Mouse (Mus musculus): Measurements from ENCODE around the gene Abl1. TPM values are rescaled to one million over a fixed set of nuclear protein-coding genes. Genes with fewer than 3 reads are reported as not detected.

The Abl1 gene
- polyA plus RNA-seq, 1 experiment: 44.8 TPM

- Histone ChIP-seq H3K36me3 (ENCODE audit: control insufficient read depth, insufficient read depth, low read length, poor library complexity, severe bottlenecking) (no peaks in the 10 kb centered on the region), H3K27ac (ENCODE audit: insufficient read depth, low read length) (no peak overlapping the region), H3K4me3 (ENCODE audit: low read depth, low read length) (no peak overlapping the region), H3K4me1 (ENCODE audit: control insufficient read depth, insufficient read depth, low read length) (peaks cover 2% of the 10 kb centered on the region), H3K27me3 (ENCODE audit: control insufficient read depth, insufficient read depth, low read length, poor library complexity, severe bottlenecking) (no peaks in the 10 kb centered on the region), H3K9me3 (replicated peaks; ENCODE audit: control insufficient read depth, insufficient read depth, low read length, poor library complexity, severe bottlenecking) (no peaks in the 10 kb centered on the region), H3K9ac (ENCODE audit: low read depth, poor library complexity, severe bottlenecking) (peak overlapping the region; percentile 86)
- TF ChIP-seq POLR2A (IDR thresholded peaks at IDR 0.05; ENCODE audit: insufficient read depth, low read length): no peak
- no peak for TF ChIP-seq EP300 (IDR thresholded peaks at IDR 0.05; ENCODE audit: insufficient read depth, low read depth, low read length)
- no peak for TF ChIP-seq CTCF (IDR thresholded peaks at IDR 0.05; ENCODE audit: low read depth, low read length)
These were observed 70.8 kb downstream of the Abl1 start for GRCm38 (mm10) chr2:31758966-31759365.

DNA sequence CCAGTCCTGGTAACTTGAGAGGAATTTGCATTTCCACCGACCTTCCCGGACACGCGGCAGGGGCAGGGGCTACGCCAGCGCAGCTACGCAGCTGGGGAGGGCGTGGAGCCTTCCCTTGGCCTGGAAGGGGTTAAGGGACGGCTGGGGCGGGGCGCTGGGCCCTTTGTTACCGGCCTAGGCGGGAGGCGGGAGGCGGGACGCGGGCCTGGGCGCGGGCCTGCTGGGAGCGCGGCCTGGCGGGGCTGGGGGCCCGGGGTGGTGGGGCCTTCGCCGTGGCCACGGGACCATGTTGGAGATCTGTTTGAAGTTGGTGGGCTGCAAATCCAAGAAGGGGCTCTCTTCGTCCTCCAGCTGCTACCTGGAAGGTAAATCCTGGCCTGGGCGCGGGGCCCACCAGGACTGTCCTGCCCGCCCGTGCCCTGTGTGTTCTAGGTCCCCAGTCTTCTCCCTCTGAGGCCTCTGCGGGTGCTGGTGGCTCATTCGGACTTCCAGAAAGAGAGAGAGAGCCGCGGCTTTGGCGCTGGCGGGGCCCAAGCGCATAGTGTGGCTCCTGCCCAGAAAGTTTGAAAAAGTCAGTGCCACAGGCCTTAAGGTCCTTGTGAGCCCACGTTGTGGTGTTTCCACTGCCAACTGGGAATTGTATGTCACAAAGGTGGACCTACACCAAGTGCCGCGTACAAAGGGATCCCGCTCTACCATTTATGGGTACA is 71.7 kb downstream of the Abl1 start:
- Histone ChIP-seq H3K9me3 (replicated peaks; ENCODE audit: control insufficient read depth, insufficient read depth, low read length, poor library complexity, severe bottlenecking) (no peaks in the 10 kb centered on the region), H3K9ac (ENCODE audit: low read depth, poor library complexity, severe bottlenecking) (peak overlapping the region; percentile 86), H3K4me1 (ENCODE audit: control insufficient read depth, insufficient read depth, low read length) (peaks cover 2% of the 10 kb centered on the region), H3K27ac (ENCODE audit: insufficient read depth, low read length) (no peak overlapping the region; the same call in 1 of the 2 replicates), H3K4me3 (ENCODE audit: low read depth, low read length) (peak overlapping the region; percentile 91), H3K27me3 (ENCODE audit: control insufficient read depth, insufficient read depth, low read length, poor library complexity, severe bottlenecking) (no peaks in the 10 kb centered on the region), H3K36me3 (ENCODE audit: control insufficient read depth, insufficient read depth, low read length, poor library complexity, severe bottlenecking) (no peaks in the 10 kb centered on the region)
- TF ChIP-seq EP300 (IDR thresholded peaks at IDR 0.05; ENCODE audit: insufficient read depth, low read depth, low read length) (0 out of 2 replicates have a peak, but pooled peaks have one; percentile 49), CTCF (IDR thresholded peaks at IDR 0.05; ENCODE audit: low read depth, low read length) (no peak)

DNA sequence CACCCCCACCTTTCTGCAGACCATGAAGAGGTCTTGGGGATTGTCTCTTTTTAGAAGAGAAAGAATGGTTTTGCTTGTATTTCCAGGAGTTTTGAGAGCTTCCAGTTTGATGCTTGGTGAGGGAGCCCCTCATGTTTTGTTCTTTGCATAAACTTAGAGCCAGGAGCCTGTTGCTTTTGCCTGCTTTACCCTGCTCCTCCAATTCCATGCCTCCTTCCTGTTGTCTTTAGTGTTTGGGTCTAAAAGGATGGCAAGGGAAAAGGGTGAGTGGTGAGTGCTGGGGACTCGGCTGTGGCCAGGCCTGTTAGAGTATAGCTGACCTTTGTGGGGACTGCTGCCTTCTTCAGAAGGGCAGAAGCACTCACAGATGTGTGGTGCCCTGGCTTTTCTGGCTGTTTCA is 72.3 kb downstream of the Abl1 start:
- no peaks in the 10 kb centered on the region for H3K27me3 ChIP-seq (ENCODE audit: control insufficient read depth, insufficient read depth, low read length, poor library complexity, severe bottlenecking)
- no peaks in the 10 kb centered on the region for H3K36me3 ChIP-seq (ENCODE audit: control insufficient read depth, insufficient read depth, low read length, poor library complexity, severe bottlenecking)
- H3K4me1 ChIP-seq (ENCODE audit: control insufficient read depth, insufficient read depth, low read length): peaks cover 2% of the 10 kb centered on the region
- no peak overlapping the region for H3K27ac ChIP-seq (ENCODE audit: insufficient read depth, low read length)
- H3K9ac ChIP-seq (ENCODE audit: low read depth, poor library complexity, severe bottlenecking): peak overlapping the region; percentile 86
- no peak for TF ChIP-seq CTCF (IDR thresholded peaks at IDR 0.05; ENCODE audit: low read depth, low read length)
- TF ChIP-seq EP300 (IDR thresholded peaks at IDR 0.05; ENCODE audit: insufficient read depth, low read depth, low read length): no peak
- TF ChIP-seq POLR2A (IDR thresholded peaks at IDR 0.05; ENCODE audit: insufficient read depth, low read length): no peak
- peak overlapping the region; percentile 91 for H3K4me3 ChIP-seq (ENCODE audit: low read depth, low read length)
- no peaks in the 10 kb centered on the region for H3K9me3 ChIP-seq (replicated peaks; ENCODE audit: control insufficient read depth, insufficient read depth, low read length, poor library complexity, severe bottlenecking)

DNA sequence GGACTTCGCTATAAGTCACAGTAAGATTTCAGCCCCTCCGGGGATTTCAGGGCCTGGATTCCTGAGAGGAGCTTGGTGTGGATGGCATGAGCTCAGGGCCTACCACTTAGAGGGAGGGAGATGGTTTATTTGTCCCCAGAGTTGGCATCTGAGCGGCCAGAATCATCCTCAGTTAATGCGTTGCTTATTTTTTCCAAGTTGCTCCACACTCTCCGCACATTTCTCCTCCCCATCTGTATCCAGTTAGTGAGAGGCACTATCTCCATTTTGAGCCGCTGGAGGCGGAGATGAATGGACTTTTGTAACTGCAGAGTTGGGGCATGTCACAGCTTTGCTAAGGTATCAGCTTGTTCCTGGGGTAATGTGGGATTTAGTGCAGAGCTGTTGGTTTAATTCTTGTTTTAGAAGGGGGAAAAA is 72.9 kb downstream of the Abl1 start:
- H3K4me1 ChIP-seq (ENCODE audit: control insufficient read depth, insufficient read depth, low read length): peaks cover 2% of the 10 kb centered on the region
- H3K27ac ChIP-seq (ENCODE audit: insufficient read depth, low read length): no peak overlapping the region

DNA sequence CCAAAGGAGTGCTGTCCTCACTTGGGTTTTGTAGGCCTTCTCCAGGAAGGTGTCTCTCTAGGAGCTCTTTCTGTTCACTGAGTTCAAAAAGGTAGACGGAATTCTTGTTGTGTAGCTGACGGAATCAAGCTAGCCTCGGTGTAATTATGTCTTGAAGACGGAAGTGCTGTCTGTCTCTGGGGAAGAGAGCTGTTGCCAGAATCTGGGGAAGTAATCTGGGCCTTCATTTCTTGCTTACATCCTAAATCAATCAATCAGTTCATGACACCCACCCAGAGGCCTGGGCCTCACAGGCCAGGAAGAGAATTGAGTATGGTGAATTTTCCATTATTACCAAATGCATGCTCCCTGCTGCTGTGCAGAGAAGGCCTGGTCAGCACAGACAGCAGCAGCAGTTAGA is 73.4 kb downstream of the Abl1 start:
- H3K9ac ChIP-seq (ENCODE audit: low read depth, poor library complexity, severe bottlenecking): no peak overlapping the region
- peaks cover 2% of the 10 kb centered on the region for H3K4me1 ChIP-seq (ENCODE audit: control insufficient read depth, insufficient read depth, low read length)
- H3K4me3 ChIP-seq (ENCODE audit: low read depth, low read length): no peak overlapping the region
- H3K27ac ChIP-seq (ENCODE audit: insufficient read depth, low read length): no peak overlapping the region
- TF ChIP-seq EP300 (IDR thresholded peaks at IDR 0.05; ENCODE audit: insufficient read depth, low read depth, low read length) (no peak), POLR2A (IDR thresholded peaks at IDR 0.05; ENCODE audit: insufficient read depth, low read length) (no peak), CTCF (IDR thresholded peaks at IDR 0.05; ENCODE audit: low read depth, low read length) (no peak)
- H3K27me3 ChIP-seq (ENCODE audit: control insufficient read depth, insufficient read depth, low read length, poor library complexity, severe bottlenecking): no peaks in the 10 kb centered on the region
- H3K9me3 ChIP-seq (replicated peaks; ENCODE audit: control insufficient read depth, insufficient read depth, low read length, poor library complexity, severe bottlenecking): no peaks in the 10 kb centered on the region
- no peaks in the 10 kb centered on the region for H3K36me3 ChIP-seq (ENCODE audit: control insufficient read depth, insufficient read depth, low read length, poor library complexity, severe bottlenecking)

More for the DNA sequence above, 72.9 kb downstream of the Abl1 start:
- H3K27me3 ChIP-seq (ENCODE audit: control insufficient read depth, insufficient read depth, low read length, poor library complexity, severe bottlenecking): no peaks in the 10 kb centered on the region
- peak overlapping the region; percentile 86; the same call in 1 of the 2 replicates for H3K9ac ChIP-seq (ENCODE audit: low read depth, poor library complexity, severe bottlenecking)
- H3K4me3 ChIP-seq (ENCODE audit: low read depth, low read length): no peak overlapping the region
- TF ChIP-seq POLR2A (IDR thresholded peaks at IDR 0.05; ENCODE audit: insufficient read depth, low read length): no peak
- TF ChIP-seq CTCF (IDR thresholded peaks at IDR 0.05; ENCODE audit: low read depth, low read length): no peak
- no peak for TF ChIP-seq EP300 (IDR thresholded peaks at IDR 0.05; ENCODE audit: insufficient read depth, low read depth, low read length)
- H3K36me3 ChIP-seq (ENCODE audit: control insufficient read depth, insufficient read depth, low read length, poor library complexity, severe bottlenecking): no peaks in the 10 kb centered on the region
- H3K9me3 ChIP-seq (replicated peaks; ENCODE audit: control insufficient read depth, insufficient read depth, low read length, poor library complexity, severe bottlenecking): no peaks in the 10 kb centered on the region

GRCm38 (mm10) chr2:31762155-31762554 is 74.0 kb downstream of the Abl1 start:
- no peak for TF ChIP-seq CTCF (IDR thresholded peaks at IDR 0.05; ENCODE audit: low read depth, low read length)
- TF ChIP-seq POLR2A (IDR thresholded peaks at IDR 0.05; ENCODE audit: insufficient read depth, low read length): no peak
- TF ChIP-seq EP300 (IDR thresholded peaks at IDR 0.05; ENCODE audit: insufficient read depth, low read depth, low read length): no peak
- Histone ChIP-seq H3K9ac (ENCODE audit: low read depth, poor library complexity, severe bottlenecking) (no peak overlapping the region), H3K4me1 (ENCODE audit: control insufficient read depth, insufficient read depth, low read length) (peaks cover 3% of the 10 kb centered on the region), H3K36me3 (ENCODE audit: control insufficient read depth, insufficient read depth, low read length, poor library complexity, severe bottlenecking) (no peaks in the 10 kb centered on the region), H3K27me3 (ENCODE audit: control insufficient read depth, insufficient read depth, low read length, poor library complexity, severe bottlenecking) (no peaks in the 10 kb centered on the region), H3K9me3 (replicated peaks; ENCODE audit: control insufficient read depth, insufficient read depth, low read length, poor library complexity, severe bottlenecking) (no peaks in the 10 kb centered on the region), H3K4me3 (ENCODE audit: low read depth, low read length) (no peak overlapping the region), H3K27ac (ENCODE audit: insufficient read depth, low read length) (no peak overlapping the region)

Data from ES-Bruce4 (cell line).